Mouse (Mus musculus) large intestine, adult 2 months (tissue): Measurements from ENCODE around the gene Tcf3. TPM values are rescaled to one million over a fixed set of nuclear protein-coding genes. Genes with fewer than 3 reads are reported as not detected.
A peak's percentile ranks its signal among the peaks of the same experiment; 100 is the strongest.

ENCODE experiments used
- DNase-seq: peaks from one replicate; pipeline ENCODE4 v3.0.0-alpha.2; 2012; ENCODE audit warnings: low read depth, low spot score
- WGBS: fragments of 180-500 bp; shearing (Covaris S2); methylation state at CpG from one replicate; pipeline ENCODE4 v1.1.7; 2018; 5-methylcytosine and 5-hydroxymethylcytosine counted together
- polyA plus RNA-seq: library from polyadenylated mRNA; depleted of rRNA; stranded (reverse); fragments of >200 nt; gene quantifications from 2 replicates; pipeline ENCODE4 v1.2.3, GENCODE M21; 2012

Tcf3 gene
- polyA plus RNA-seq, 1 experiment: 60.2 TPM

- WGBS: 65% methylated on average over 8 of the region's 8 CpGs
- DNase-seq: no peak
These were observed 8.2 kb upstream of the Tcf3 start for GRCm38 (mm10) chr10:80441598-80441997.

- DNase-seq: no peak
These were observed 6.6 kb upstream of the Tcf3 start for GRCm38 (mm10) chr10:80440031-80440430.

- WGBS: 53% methylated on average over 4 of the region's 4 CpGs
- no peak for DNase-seq
These were observed 4.5 kb upstream of the Tcf3 start for GRCm38 (mm10) chr10:80437973-80438372.

- no peak for DNase-seq
- 5% methylated on average over 9 of the region's 9 CpGs for WGBS
These were observed 2.8 kb upstream of the Tcf3 start for GRCm38 (mm10) chr10:80436276-80436675.

- WGBS: 17% methylated on average over 7 of the region's 7 CpGs
- DNase-seq: peak; percentile 55
These were observed 2.3 kb upstream of the Tcf3 start for GRCm38 (mm10) chr10:80435764-80436163.

- WGBS: 69% methylated on average over 3 of the region's 3 CpGs
- no peak for DNase-seq
These were observed 1.4 kb upstream of the Tcf3 start for GRCm38 (mm10) chr10:80434823-80435222.

- no peak for DNase-seq
- WGBS: 9% methylated on average over 8 of the region's 8 CpGs
These were observed 766 bp upstream of the Tcf3 start for GRCm38 (mm10) chr10:80434233-80434592.

- WGBS: 1% methylated on average over 58 of the region's 60 CpGs
These were observed 423 bp downstream of the Tcf3 start for GRCm38 (mm10) chr10:80432936-80433512.

GRCm38 (mm10) chr10:80432387-80432785 is 1.1 kb downstream of the Tcf3 start:
- under 1% methylated on average over 4 of the region's 4 CpGs for WGBS
- DNase-seq: no peak

More at GRCm38 (mm10) chr10:80432936-80433512, 423 bp downstream of the Tcf3 start:
- DNase-seq: no peak

- no peak for DNase-seq
- WGBS: 22% methylated on average over 16 of the region's 16 CpGs
These were observed 1.7 kb downstream of the Tcf3 start for GRCm38 (mm10) chr10:80431570-80432386.

- DNase-seq: no peak
- WGBS: 69% methylated on average over 6 of the region's 8 CpGs
These were observed 3.0 kb downstream of the Tcf3 start for GRCm38 (mm10) chr10:80430375-80430980.

- WGBS: 84% methylated on average over 8 of the region's 8 CpGs
- DNase-seq: no peak
These were observed 3.6 kb downstream of the Tcf3 start for GRCm38 (mm10) chr10:80429800-80430199.

GRCm38 (mm10) chr10:80425041-80425440 is 8.4 kb downstream of the Tcf3 start:
- 96% methylated on average over 3 of the region's 3 CpGs for WGBS
- no peak for DNase-seq

- DNase-seq: no peak
These were observed 9.9 kb downstream of the Tcf3 start for GRCm38 (mm10) chr10:80423562-80423961.

GRCm38 (mm10) chr10:80421651-80422472 is 11.6 kb downstream of the Tcf3 start:
- no peak for DNase-seq
- WGBS: 68% methylated on average over 9 of the region's 9 CpGs

More at GRCm38 (mm10) chr10:80423562-80423961, 9.9 kb downstream of the Tcf3 start:
- 47% methylated on average over 4 of the region's 4 CpGs for WGBS

- WGBS: 95% methylated on average over 8 of the region's 8 CpGs
These were observed 12.2 kb downstream of the Tcf3 start for GRCm38 (mm10) chr10:80421208-80421607.

GRCm38 (mm10) chr10:80420729-80421128 is 12.7 kb downstream of the Tcf3 start:
- WGBS: 91% methylated on average over 10 of the region's 10 CpGs
- no peak for DNase-seq

More at GRCm38 (mm10) chr10:80421208-80421607, 12.2 kb downstream of the Tcf3 start:
- DNase-seq: no peak

GRCm38 (mm10) chr10:80419419-80419818 is 14.0 kb downstream of the Tcf3 start:
- WGBS: 44% methylated on average over 8 of the region's 8 CpGs

GRCm38 (mm10) chr10:80418311-80418710 is 15.1 kb downstream of the Tcf3 start:
- DNase-seq: no peak
- WGBS: 37% methylated on average over 3 of the region's 3 CpGs

More at GRCm38 (mm10) chr10:80419419-80419818, 14.0 kb downstream of the Tcf3 start:
- no peak for DNase-seq

- no peak for DNase-seq
- 100% methylated on average over 1 of the region's 1 CpGs for WGBS
These were observed 15.6 kb downstream of the Tcf3 start for GRCm38 (mm10) chr10:80417841-80418240.
